Mouse (Mus musculus) erythroblast, embryonic 14.5 days (primary cell): ENCODE measurements around the gene Hjurp. TPM values are rescaled to one million over a fixed set of nuclear protein-coding genes. Genes with fewer than 3 reads are reported as not detected.

Experiments used
- H3K27me3 ChIP-seq: 2 replicates; pipeline ENCODE4 v1.6.1; 2012; ENCODE audit warnings: inconsistent platforms; ENCODE audit not compliant: control insufficient read depth
- H3K36me3 ChIP-seq: 2 replicates; pipeline ENCODE4 v1.6.1; 2012; ENCODE audit warnings: mild to moderate bottlenecking, inconsistent platforms; ENCODE audit not compliant: control insufficient read depth
- H3K4me1 ChIP-seq: 2 replicates; pipeline ENCODE4 v1.6.1; 2012; ENCODE audit warnings: inconsistent platforms; ENCODE audit not compliant: control insufficient read depth
- H3K4me3 ChIP-seq: replicated peaks from 2 replicates; pipeline ENCODE3; 2012; ENCODE audit warnings: moderate library complexity, mild to moderate bottlenecking, inconsistent platforms
- H3K9me3 ChIP-seq: 2 replicates; pipeline ENCODE4 v1.6.1; 2012; ENCODE audit warnings: low read length, inconsistent platforms, mixed read lengths; ENCODE audit not compliant: control insufficient read depth
- GATA1 ChIP-seq: IDR thresholded peaks from 2 replicates; pipeline ENCODE4 v1.6.1; 2012; ENCODE audit warnings: low read length, inconsistent platforms, mixed read lengths
- TAL1 ChIP-seq: IDR thresholded peaks from 3 replicates; pipeline ENCODE4 v1.6.1; 2012; ENCODE audit warnings: low read length, inconsistent platforms, mixed read lengths
- polyA plus RNA-seq: library from polyadenylated mRNA; stranded (reverse); fragments of >175 nt; gene quantifications from 2 replicates; pipeline ENCODE4 v1.2.3, GENCODE M21; 2012

The Hjurp gene
- polyA plus RNA-seq, 1 experiment: 2.2 TPM

DNA sequence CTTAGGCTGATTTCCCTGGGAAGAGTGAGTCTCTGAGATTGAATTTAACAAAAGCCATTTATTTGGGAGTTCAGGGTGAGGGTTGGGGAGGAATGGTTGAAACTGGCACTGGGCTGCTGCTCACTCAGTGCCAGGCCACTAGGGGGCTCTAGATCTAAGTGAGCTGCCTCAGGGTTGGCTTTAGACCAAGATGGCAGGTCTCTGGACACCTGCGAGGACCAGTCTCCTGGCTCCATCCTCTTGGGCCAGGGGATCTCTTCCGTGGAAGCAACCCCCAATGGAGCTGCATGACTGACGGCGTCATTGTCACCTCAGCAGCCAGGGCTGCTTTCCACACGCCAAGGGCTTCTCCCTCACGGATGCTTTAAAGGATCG lies 7.5 kb upstream of the Hjurp start:
- Histone ChIP-seq H3K4me3 (no peak overlapping the region), H3K4me1 (no peaks in the 10 kb centered on the region; the same call in 1 of the 2 replicates), H3K27me3 (no peaks in the 10 kb centered on the region), H3K9me3 (peaks cover 11% of the 10 kb centered on the region), H3K36me3 (no peaks in the 10 kb centered on the region)
- TF ChIP-seq TAL1 (no peak), GATA1 (no peak)

DNA sequence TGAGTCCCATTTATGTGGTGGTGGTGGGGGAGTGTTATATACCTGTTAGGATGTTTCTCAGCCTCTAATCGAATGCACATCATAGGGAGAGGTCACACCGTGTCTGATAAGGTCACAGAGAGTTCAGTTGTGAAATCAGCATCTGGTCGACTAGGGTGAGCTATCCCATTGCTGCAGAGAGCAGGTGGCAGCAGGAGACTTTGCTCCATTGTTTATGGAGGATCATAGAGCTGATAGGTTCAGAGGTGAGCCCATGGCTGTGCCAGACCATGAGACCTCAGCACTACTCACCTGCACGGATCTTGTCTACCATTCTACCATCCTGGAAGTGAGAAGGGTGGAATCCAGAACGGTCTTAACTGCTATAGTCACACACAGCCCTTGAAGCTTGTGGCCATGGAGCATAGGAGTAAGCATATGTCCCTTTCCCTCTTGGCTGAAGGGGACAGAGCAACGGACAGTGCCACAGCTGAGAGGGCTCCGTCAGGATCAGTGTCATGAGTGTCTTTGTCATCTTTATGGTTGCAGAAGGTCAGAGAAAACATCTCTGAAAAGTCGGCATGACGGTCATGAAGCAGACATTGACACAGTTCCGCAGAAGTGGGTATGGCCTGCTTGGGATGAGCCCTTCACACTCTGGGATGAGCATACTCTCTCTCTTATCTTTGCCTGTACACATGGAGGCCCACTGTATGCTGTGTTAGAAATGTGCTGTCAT lies 7.0 kb upstream of the Hjurp start:
- H3K27me3 ChIP-seq: no peaks in the 10 kb centered on the region
- TF ChIP-seq TAL1 (no peak), GATA1 (no peak)

DNA sequence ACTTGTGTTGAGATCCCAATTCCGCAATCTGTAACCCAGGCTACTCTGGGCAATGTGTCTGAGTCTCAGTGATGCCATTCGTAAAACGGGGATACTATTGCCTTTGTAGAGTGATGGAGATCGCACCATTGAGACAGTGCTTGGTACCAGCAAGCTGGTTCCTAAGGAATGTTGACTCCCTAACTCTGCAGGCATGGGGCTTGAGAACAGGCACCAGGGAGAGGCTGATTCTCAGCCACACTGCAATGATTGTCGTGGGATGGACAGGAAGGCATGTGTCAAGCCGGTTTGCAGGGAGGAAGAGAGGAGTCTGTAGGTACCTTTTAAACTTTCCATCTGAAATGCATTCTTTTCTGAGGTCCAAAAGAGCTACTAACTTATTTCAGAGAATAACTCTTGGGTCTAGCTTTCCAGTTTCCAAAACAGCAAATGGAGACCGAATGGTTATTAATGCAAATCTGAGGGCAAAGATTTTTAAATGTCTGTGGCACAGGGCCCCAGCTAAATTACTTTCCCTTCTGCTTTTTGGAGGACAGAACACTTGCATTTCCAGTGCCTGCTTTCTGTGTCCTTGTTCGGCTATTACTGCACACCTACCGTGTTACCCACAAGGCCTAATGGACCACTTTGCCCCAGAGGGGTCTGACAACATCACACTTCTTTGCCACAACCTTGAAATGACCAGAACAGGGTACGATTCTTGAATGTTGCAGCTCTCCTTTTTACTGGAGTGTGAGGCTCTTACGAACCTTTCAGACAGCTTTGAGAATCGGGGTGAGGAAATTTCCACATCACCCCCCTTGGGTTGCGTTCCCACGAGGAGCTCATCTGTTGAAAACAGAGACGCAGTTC lies 6.2 kb upstream of the Hjurp start:
- Histone ChIP-seq H3K4me1 (peaks cover 4% of the 10 kb centered on the region), H3K9me3 (peaks cover 11% of the 10 kb centered on the region)
- TF ChIP-seq GATA1 (no peak), TAL1 (no peak)

More for the DNA sequence above, 7.0 kb upstream of the Hjurp start:
- Histone ChIP-seq H3K4me1 (peaks cover under 1% of the 10 kb centered on the region), H3K9me3 (peaks cover 11% of the 10 kb centered on the region), H3K36me3 (no peaks in the 10 kb centered on the region), H3K4me3 (no peak overlapping the region)

DNA sequence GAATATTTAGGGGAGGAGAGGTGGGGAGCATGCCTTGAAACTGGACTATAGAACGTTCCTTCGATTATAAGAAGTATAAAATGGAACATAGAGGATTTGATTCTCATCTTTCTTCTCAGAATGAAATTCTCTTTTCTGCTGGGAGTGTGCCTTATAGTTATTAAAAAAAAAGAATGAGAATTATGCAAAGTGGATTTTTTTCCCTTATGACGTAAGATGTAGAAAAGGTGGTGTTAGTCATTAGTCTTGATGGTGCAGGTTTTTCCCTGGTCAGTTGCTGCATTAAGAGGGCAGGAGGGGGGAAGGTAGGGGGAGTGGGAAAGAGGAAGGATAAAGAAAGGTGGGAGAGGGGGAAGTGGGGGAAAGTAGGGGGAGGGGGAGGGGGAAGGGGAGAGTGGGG lies 4.9 kb upstream of the Hjurp start:
- TF ChIP-seq GATA1: no peak
- TF ChIP-seq TAL1: no peak
- Histone ChIP-seq H3K9me3 (peaks cover 11% of the 10 kb centered on the region), H3K36me3 (no peaks in the 10 kb centered on the region), H3K27me3 (no peaks in the 10 kb centered on the region), H3K4me3 (no peak overlapping the region), H3K4me1 (peaks cover 12% of the 10 kb centered on the region)

More for the DNA sequence above, 6.2 kb upstream of the Hjurp start:
- H3K36me3 ChIP-seq: no peaks in the 10 kb centered on the region
- no peak overlapping the region for H3K4me3 ChIP-seq
- H3K27me3 ChIP-seq: no peaks in the 10 kb centered on the region

DNA sequence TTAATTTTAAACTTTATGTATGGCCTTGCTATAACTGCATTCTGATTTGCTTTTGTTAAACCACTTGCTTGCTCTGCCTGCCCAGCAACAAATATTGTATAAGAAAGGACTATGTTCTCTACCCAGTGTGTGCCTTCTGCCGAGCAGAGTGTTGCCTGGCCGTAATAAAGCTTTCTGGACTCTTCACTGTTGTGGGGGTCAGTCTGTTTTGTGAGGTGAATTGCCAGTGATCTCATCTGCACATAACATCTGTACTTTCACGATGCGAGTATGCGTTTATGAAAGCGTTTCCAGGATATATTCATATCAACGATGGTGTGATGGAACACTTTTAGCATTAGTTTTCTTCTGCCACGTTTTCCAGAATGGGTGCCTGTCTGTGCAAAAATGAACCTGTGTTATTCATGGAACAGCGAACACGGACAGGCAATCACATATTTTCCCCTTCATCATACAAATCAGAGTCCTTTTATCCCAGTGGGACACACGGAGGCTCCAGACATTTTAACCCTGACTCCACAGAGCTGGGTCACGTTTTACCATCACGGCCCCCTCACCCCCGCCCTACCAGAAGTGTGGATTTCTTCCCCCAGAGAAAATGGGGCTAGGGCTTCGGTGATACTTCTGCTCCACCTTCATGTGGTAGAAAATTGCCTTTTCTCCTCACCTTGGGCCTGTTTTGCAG lies 2.7 kb upstream of the Hjurp start:
- peaks cover 33% of the 10 kb centered on the region for H3K4me1 ChIP-seq
- H3K9me3 ChIP-seq: peaks cover 11% of the 10 kb centered on the region
- peaks cover 11% of the 10 kb centered on the region for H3K36me3 ChIP-seq
- no peak overlapping the region for H3K4me3 ChIP-seq
- no peak for TF ChIP-seq TAL1
- TF ChIP-seq GATA1: no peak
- H3K27me3 ChIP-seq: no peaks in the 10 kb centered on the region

DNA sequence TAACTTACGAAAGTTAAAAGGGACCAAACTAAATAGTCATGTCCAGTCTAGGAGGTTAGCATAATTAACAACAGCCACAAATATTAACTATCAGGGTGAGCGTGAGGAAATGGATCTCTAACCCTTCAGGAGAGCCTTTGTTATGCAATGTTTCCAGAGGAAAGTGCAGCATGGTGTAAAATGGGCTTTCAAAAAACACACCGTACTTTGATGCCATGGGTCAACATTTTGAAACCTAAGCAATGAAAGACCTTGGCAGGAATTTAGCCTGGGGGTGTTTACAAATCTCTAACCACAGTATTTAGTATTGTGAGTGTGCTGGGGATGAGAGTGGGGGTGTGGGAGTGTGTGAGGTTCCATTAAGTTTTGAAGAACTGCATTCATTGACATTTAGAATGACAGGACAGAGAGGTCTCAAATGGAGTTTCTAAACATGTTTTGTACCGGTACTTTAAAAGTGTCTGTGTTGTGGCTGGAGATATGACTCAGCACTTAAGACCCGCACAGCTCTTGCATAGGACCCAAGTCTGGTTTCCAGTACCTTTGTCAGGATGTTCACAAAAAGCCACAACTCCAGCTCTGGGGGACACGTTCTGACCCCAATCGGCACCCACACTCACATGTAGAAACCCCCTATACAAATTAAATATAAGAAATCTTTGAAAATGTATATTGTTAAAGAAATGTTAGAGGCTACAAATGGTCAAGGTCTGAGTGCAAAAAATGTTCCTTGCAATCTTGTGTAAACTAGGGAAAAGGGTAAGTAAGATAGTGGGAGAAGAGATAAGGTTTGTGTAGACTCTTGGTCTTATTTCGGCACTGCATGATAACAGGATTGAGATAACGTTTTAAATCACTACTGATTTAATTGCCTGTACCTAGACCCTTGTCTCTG lies 1.9 kb upstream of the Hjurp start:
- no peak overlapping the region for H3K4me3 ChIP-seq
- TF ChIP-seq GATA1 (no peak), TAL1 (no peak)
- no peaks in the 10 kb centered on the region for H3K27me3 ChIP-seq
- peaks cover 4% of the 10 kb centered on the region for H3K9me3 ChIP-seq
- H3K36me3 ChIP-seq: peaks cover 19% of the 10 kb centered on the region
- H3K4me1 ChIP-seq: peaks cover 41% of the 10 kb centered on the region

DNA sequence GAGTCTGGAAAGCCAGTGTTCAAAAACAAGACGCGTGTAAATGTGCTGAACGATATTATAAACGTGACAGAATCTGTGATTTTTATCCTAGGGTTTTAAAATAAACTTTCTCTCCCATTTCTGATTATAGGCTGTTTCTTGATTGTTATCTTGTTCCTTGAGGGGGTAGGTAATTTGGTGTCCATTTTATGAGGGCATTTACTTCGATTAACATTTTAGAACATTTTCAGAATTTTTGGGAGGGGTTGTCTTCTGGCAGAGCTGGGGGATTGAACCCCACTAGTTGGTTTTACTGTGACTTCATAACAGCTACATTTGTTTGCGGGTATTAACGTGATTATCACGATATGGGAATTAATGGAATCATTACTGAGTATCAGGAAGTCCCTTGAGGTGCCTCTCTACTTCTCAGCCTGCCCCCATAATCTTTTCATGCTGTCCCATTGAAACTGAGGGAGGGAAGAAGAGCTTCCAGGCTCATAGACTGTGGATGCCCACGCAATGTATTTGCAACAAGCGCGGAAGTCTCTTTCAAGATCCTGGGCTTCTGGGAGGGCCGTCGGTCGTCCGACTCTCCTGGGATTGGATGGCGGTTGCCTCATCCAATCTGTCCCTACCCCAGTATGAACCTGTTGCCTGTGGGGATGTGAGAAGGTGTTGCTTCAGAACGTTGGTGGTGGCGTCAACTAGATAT lies 532 bp upstream of the Hjurp start:
- Histone ChIP-seq H3K9me3 (no peaks in the 10 kb centered on the region), H3K4me3 (peak overlapping the region; percentile 65), H3K36me3 (peaks cover 33% of the 10 kb centered on the region), H3K4me1 (peaks cover 45% of the 10 kb centered on the region), H3K27me3 (no peaks in the 10 kb centered on the region)
- TF ChIP-seq TAL1: no peak
- TF ChIP-seq GATA1: no peak
